Mouse (Mus musculus) heart, embryonic 11.5 days (tissue): ENCODE measurements around the gene Ttc9b. TPM values are rescaled to one million over a fixed set of nuclear protein-coding genes. Genes with fewer than 3 reads are reported as not detected.
A peak's percentile ranks its signal among the peaks of the same experiment; 100 is the strongest.

Experiments used
- ATAC-seq: fragments of 200-750 bp; cut with Nextera tagmentation; replicated peaks from 2 replicates; pipeline ENCODE4 v1.8.0; 2017; ENCODE audit warnings: moderate library complexity; ENCODE audit not compliant: insufficient number of reproducible peaks, low FRiP score, low TSS enrichment
- H3K27ac ChIP-seq: fragments of 300-500 bp; sonication (generic); 2 replicates; pipeline ENCODE4 v1.5.1; 2014; ENCODE audit warnings: mild to moderate bottlenecking, low read depth, low read length
- H3K27me3 ChIP-seq: fragments of 300-500 bp; sonication (generic); 2 replicates; pipeline ENCODE4 v1.6.1; 2014; ENCODE audit warnings: mild to moderate bottlenecking, low read length, mixed read lengths; ENCODE audit not compliant: control insufficient read depth, insufficient read depth
- H3K36me3 ChIP-seq: fragments of 300-500 bp; sonication (generic); 2 replicates; pipeline ENCODE4 v1.6.1; 2014; ENCODE audit warnings: mild to moderate bottlenecking, low read length, moderate library complexity, mixed read lengths; ENCODE audit not compliant: control insufficient read depth, insufficient read depth
- H3K4me1 ChIP-seq: fragments of 300-500 bp; sonication (generic); 2 replicates; pipeline ENCODE4 v1.6.1; 2014; ENCODE audit warnings: low read length; ENCODE audit not compliant: control insufficient read depth, insufficient read depth
- H3K4me2 ChIP-seq: fragments of 300-500 bp; sonication (generic); 2 replicates; pipeline ENCODE4 v1.6.1; 2014; ENCODE audit warnings: mild to moderate bottlenecking, moderate library complexity
- H3K4me3 ChIP-seq: fragments of 300-500 bp; sonication (generic); 2 replicates; pipeline ENCODE4 v1.5.1; 2014; ENCODE audit warnings: low read depth, low read length
- H3K9ac ChIP-seq: fragments of 300-500 bp; sonication (generic); 2 replicates; pipeline ENCODE4 v1.6.1; 2014; ENCODE audit warnings: mild to moderate bottlenecking, low read depth, low read length, moderate library complexity
- H3K9me3 ChIP-seq: fragments of 300-500 bp; sonication (generic); replicated peaks from 2 replicates; pipeline ENCODE4 v1.6.1; 2016; ENCODE audit warnings: low read length; ENCODE audit not compliant: control insufficient read depth
- WGBS: fragments of 180-500 bp; shearing (Covaris S2); extraction: QIAGEN DNeasy Blood & Tissue Kit; methylation state at CpG from one replicate; pipeline ENCODE4 v1.1.7; 2014; ENCODE audit not compliant: insufficient replicate concordance; 5-methylcytosine and 5-hydroxymethylcytosine counted together
- polyA plus RNA-seq: library from polyadenylated mRNA; unstranded; fragments of >200 nt; fragmentation: Nextera tagmentation; extraction: Ambion mirVana; gene quantifications from 2 replicates; pipeline ENCODE4 v1.2.1, GENCODE M21; 2014

Ttc9b gene
- polyA plus RNA-seq, 1 experiment from 2014 or later, result not detected

DNA sequence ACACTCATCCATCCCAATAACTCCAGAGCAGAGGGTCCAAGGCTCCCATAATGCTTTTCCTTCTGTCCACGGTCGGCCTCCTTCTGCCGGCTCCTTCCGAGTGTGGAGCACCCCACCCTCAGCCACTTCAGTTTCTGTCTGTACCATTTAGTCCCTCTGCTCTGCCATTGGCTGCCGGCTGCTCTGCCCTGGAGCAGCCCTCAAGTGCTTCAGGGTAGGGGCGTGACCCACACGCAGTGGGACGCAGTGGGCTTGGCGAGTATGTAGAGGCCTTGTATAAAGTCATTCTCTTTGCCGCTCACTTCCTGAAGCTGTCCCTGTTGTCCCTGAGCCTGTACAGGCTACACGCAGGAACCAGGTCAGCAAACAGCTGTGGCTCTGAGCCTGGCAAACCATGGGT lies 4.0 kb upstream of the Ttc9b start:
- peaks cover 35% of the 10 kb centered on the region for H3K27me3 ChIP-seq
- H3K36me3 ChIP-seq, result no peaks in the 10 kb centered on the region
- no peaks in the 10 kb centered on the region for H3K9me3 ChIP-seq
- H3K4me3 ChIP-seq, result no peak overlapping the region
- WGBS, result 80% methylated on average over 11 of the region's 11 CpGs
- no peak overlapping the region for H3K9ac ChIP-seq
- H3K27ac ChIP-seq, result no peak overlapping the region
- ATAC-seq, result no peak
- no peak overlapping the region for H3K4me2 ChIP-seq
- no peaks in the 10 kb centered on the region for H3K4me1 ChIP-seq

DNA sequence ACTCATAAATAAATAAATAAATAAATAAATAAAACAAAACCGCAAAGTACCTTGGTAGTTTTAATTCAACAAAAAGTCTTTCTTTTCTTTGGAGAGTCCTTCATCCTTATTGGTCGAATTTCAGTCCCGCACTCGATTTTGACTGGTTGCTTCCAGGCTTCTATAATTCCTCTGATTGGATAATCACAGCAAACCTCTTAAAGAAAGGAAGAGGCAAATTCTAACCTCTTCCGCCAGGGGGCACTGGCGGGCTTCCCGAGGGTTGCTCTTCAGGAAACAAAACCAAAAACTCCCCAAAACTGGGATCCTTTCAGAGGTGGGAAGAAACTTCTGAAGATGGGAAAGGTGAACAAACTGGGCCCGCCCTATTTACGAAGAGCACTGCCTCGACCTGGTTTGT lies 2.8 kb upstream of the Ttc9b start:
- Histone ChIP-seq H3K9me3 (no peaks in the 10 kb centered on the region), H3K36me3 (no peaks in the 10 kb centered on the region), H3K27me3 (peaks cover 48% of the 10 kb centered on the region), H3K4me1 (no peaks in the 10 kb centered on the region), H3K27ac (no peak overlapping the region), H3K9ac (no peak overlapping the region), H3K4me2 (peak overlapping the region; percentile 8), H3K4me3 (no peak overlapping the region; the same call in 1 of the 2 replicates)
- 5% methylated on average over 10 of the region's 10 CpGs for WGBS
- ATAC-seq, result no peak

DNA sequence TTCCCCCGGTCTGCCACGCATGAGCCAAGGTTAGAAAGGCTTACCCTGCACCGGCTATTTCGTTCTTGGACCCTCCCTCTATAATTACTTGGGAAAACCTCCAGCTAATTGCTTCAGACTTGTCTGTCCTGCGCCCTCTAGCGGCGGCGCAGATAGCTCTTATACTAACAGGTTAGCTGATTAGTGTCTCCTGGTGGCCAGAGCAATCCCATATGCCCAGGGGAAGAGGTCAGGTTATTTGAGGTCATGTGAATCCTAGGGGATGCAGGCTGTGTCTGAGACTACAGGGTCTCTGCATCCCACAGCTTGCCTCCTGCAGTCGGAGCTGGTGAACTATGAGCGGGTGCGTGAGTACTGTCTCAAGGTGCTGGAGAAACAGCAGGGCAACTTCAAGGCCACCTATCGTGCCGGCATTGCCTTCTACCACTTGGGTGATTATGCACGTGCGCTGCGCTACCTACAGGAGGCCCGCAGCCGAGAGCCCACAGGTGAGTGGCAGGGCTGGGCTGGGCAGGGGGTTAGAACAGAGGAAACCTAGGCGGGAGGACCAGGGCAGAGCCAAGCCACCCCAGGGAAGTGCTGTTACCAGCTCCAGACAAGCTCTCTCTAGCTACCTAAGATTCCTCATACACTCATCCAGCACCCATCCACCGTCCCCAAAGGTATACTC lies 1.0 kb downstream of the Ttc9b start:
- H3K9ac ChIP-seq, result no peak overlapping the region
- peaks cover 9% of the 10 kb centered on the region for H3K4me1 ChIP-seq
- no peak overlapping the region for H3K4me3 ChIP-seq
- no peak overlapping the region for H3K27ac ChIP-seq
- 51% methylated on average over 20 of the region's 20 CpGs for WGBS
- no peak for ATAC-seq
- no peak overlapping the region for H3K4me2 ChIP-seq
- H3K9me3 ChIP-seq, result no peaks in the 10 kb centered on the region
- peaks cover 86% of the 10 kb centered on the region for H3K27me3 ChIP-seq
- no peaks in the 10 kb centered on the region; the same call in 1 of the 2 replicates for H3K36me3 ChIP-seq

GRCm38 (mm10) chr7:27655545-27655944 lies 1.8 kb downstream of the Ttc9b start:
- H3K36me3 ChIP-seq, result no peaks in the 10 kb centered on the region; the same call in 1 of the 2 replicates
- H3K27me3 ChIP-seq, result peaks cover 84% of the 10 kb centered on the region
- no peak overlapping the region for H3K9ac ChIP-seq
- ATAC-seq, result no peak
- no peak overlapping the region for H3K4me3 ChIP-seq
- H3K4me1 ChIP-seq, result peaks cover 9% of the 10 kb centered on the region
- H3K9me3 ChIP-seq, result no peaks in the 10 kb centered on the region
- H3K27ac ChIP-seq, result no peak overlapping the region
- H3K4me2 ChIP-seq, result no peak overlapping the region
- WGBS, result 18% methylated on average over 11 of the region's 11 CpGs

- no peaks in the 10 kb centered on the region for H3K9me3 ChIP-seq
- 83% methylated on average over 16 of the region's 16 CpGs for WGBS
- no peak overlapping the region for H3K4me2 ChIP-seq
- ATAC-seq, result no peak
- no peaks in the 10 kb centered on the region; the same call in 1 of the 2 replicates for H3K36me3 ChIP-seq
- H3K27me3 ChIP-seq, result peaks cover 84% of the 10 kb centered on the region
- peaks cover 9% of the 10 kb centered on the region for H3K4me1 ChIP-seq
- no peak overlapping the region for H3K9ac ChIP-seq
- no peak overlapping the region for H3K4me3 ChIP-seq
- H3K27ac ChIP-seq, result no peak overlapping the region
These were observed 2.9 kb downstream of the Ttc9b start for GRCm38 (mm10) chr7:27656600-27656999.

GRCm38 (mm10) chr7:27657824-27658395 lies 4.2 kb downstream of the Ttc9b start:
- H3K9me3 ChIP-seq, result no peaks in the 10 kb centered on the region
- no peaks in the 10 kb centered on the region; the same call in 1 of the 2 replicates for H3K36me3 ChIP-seq
- H3K27ac ChIP-seq, result no peak overlapping the region
- H3K4me1 ChIP-seq, result peaks cover 9% of the 10 kb centered on the region
- 13% methylated on average over 53 of the region's 53 CpGs for WGBS
- H3K27me3 ChIP-seq, result peaks cover 76% of the 10 kb centered on the region
- no peak overlapping the region; the same call in 1 of the 2 replicates for H3K9ac ChIP-seq
- peak overlapping the region; percentile 37 for H3K4me2 ChIP-seq
- ATAC-seq, result no peak
- H3K4me3 ChIP-seq, result peak overlapping the region; percentile 12; the same call in 1 of the 2 replicates

DNA sequence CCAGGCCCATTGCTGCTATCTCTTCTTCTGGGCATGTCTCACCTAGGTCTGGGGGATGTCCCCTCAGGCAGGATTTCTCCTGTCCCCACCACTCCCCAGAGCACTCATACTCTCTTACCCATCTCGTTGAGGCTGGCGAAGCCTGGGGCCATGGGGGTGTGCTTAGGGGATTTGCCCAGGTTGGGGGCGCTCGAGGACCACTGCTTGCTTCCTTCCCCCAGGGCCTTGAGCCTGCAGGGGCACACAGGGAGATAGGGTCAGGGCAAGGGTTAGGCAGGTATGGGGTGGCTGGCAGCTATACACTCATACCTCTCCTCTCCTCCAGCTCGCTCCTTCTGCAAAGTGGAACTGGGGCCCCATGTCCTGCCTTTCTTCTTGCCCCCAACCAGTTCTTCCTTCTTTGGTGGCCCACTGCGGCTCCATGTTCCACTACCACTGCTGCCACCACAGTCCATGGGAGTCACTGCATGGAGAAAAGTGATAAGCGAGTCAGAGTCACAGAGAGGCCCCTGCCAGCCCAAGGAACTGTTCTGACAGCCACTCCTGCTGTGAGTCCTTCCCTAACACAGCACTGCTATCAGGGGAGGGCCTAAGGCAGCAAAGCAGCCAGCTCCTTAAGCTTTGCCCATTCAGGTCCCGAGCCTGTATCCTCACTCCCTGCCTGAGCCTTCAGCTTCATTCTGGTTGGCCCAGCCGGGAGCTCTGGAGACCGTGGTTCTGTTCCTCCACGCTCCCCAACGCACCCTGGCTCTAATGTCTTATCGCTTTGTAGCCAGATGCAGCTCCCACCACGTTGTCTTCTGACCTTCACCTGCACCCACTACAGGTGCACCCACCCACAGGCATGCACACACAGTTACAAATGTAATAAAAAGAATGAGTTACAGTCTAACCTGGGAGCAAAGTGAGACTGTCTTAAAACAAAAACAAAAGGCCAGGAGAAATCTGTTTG lies 5.3 kb downstream of the Ttc9b start:
- Histone ChIP-seq H3K27ac (no peak overlapping the region), H3K27me3 (peaks cover 69% of the 10 kb centered on the region)
- ATAC-seq, result no peak

DNA sequence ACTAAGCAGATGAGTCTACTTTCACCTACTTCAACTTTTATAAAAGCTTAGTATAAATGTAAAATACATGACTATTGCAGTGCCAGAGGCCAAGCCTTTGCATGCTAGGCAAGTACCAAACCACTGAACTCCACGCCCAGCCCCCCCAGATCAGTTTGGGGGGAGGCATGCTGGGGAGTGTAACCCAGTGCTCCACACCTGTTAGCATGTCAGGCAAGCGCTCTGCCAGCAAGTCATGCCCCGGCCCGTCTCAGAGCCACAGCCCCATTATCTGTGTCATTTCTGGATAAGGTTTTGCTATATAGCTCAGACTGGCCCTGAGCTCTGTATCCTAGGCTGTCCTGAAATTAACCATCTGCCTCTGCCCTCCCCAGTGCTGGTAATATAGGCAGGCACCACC lies 8.3 kb downstream of the Ttc9b start:
- no peak overlapping the region for H3K4me2 ChIP-seq
- no peaks in the 10 kb centered on the region; the same call in none of the 2 replicates for H3K36me3 ChIP-seq
- peaks cover 55% of the 10 kb centered on the region for H3K27me3 ChIP-seq
- H3K4me3 ChIP-seq, result no peak overlapping the region
- 75% methylated on average over 4 of the region's 4 CpGs for WGBS
- no peak overlapping the region for H3K27ac ChIP-seq
- no peak for ATAC-seq
- H3K9ac ChIP-seq, result no peak overlapping the region
- H3K4me1 ChIP-seq, result peaks cover 9% of the 10 kb centered on the region
- no peaks in the 10 kb centered on the region for H3K9me3 ChIP-seq

More for the DNA sequence above, 5.3 kb downstream of the Ttc9b start:
- Histone ChIP-seq H3K9me3 (no peaks in the 10 kb centered on the region), H3K4me2 (no peak overlapping the region), H3K4me1 (peaks cover 9% of the 10 kb centered on the region), H3K36me3 (no peaks in the 10 kb centered on the region; the same call in 1 of the 2 replicates), H3K4me3 (no peak overlapping the region), H3K9ac (no peak overlapping the region)
- WGBS, result 34% methylated on average over 14 of the region's 14 CpGs
